Mouse (Mus musculus): ENCODE results near the gene Klra6.
"Not testable (repeated sequence)": the region's sequence is repeated elsewhere in the genome, so short reads cannot be mapped to it uniquely, and the experiment has no call there.

Klra6 gene

DNA sequence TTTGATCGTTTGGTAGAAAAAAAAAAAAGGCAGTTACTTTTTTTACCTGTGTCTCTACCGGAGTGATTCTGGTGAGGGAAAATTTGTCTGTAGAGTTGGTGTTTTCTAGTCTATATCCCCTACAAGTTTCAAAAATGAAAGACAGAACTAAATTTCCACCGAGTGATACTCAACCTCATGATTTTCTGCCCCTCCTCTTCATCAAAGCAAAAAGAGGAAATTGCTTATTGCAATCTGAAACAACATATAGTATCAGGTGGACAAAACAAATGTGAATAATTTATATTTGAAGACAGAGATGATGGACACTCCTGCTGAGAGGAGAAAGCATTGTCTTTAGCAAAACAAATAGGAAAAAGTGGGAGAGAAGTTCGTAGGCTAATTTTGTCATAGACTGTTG, at the start of gene Klra6:
Gene Klra6, minus strand, starts transcription at position 101 of the 400 bp plus-strand sequence.
- DNase-seq: no peak

DNA sequence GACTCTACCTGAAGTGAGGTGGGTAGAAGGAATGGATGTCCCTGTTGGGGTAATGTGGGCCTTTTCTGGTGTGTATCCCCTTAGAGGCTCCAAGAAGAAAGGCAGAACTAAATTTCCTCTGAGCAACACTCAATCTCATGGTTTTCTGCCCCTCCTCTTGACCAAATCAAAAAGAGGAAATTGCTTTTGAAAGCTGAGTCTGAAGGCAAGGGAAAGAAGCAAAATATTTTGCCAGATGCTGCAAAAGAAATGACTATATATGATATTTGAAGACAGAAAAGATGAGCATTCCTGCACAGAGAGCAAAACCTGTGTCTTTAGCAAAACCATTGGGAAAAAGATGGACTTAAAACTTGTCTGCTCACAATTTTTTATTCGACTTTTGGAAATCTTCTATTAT, 40.4 kb upstream of the Klra6 start, which contains the start of gene Klra4:
Gene Klra4, minus strand, starts transcription at position 101 of the 400 bp plus-strand sequence.
- not testable (repeated sequence) for DNase-seq

DNA sequence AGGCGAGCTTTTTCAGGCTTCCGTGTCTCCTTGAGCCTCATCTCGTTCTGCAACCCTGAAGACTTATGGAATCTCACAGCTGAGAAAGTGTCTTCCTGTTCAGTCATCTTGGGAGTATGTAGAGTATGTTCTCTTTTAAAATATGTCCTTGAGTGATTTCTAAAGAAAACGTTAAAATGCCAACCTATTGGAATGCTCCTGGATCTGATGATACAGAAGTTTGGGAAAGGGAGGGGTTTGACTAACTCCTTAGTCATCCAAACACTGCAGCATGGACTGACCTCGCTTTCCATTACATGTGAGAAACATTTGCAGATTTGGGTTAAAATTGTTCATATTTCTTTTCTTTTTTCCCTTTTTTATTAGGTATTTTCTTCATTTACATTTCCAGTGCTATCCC, 38.4 kb upstream of the Klra6 start:
- no peak for DNase-seq

- DNase-seq: not testable (repeated sequence)
These were observed 8.4 kb upstream of the Klra6 start for GRCm38 (mm10) chr6:130035146-130035545.

DNA sequence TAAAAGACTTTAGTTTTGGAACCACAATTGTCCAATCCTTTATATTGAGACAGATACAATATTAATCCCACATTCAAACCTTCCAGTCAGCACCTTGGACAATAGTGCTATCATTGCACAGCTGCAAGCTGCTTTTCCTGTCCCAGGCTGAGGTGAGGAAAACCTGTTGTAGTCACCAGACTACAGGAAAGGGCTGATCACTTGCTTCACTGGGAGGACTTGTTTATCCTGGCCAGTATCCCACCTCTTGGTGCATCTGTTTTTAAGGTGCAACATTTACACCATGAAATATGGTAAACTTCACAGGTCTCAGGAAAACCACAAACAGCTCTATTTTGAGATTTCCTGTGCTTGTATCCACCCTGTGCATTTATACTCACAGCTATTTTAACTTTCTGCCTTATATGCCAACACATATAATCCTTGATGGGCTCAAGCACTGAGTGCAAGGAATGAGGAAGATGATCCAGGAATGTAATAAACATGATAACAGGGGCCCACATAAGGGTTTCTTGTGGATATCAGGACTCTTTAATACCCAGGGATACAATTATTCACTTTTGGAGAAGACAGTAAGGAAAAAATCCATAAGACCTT, 4.8 kb upstream of the Klra6 start:
- DNase-seq: peak; percentile 91
